Mouse (Mus musculus): ENCODE data around the gene Cd84.

DNA sequence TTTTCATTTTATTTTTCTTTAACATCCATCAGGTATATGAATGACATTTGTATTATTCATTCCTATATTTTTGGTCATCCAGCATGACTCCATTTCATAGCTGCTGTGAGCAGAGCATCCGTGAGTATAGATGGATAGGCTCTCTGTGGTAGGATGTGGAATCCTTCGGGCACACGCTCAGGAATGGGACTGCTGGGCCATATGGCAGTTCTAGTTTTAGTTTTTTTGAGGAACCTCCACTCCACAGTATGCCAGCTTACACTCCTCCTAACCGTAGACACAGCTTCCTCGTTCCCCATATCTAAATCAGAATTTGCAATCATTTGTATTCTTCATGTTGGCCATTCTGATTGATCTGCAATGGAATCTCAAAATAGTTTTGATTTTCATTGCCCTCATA, 83.3 kb downstream of the Cd84 start:
- TF ChIP-seq CTCF (IDR thresholded peaks at IDR 0.05; ENCODE audit: borderline replicate concordance, extremely low read depth, insufficient read depth, insufficient read length) (no peak), POLR2A (IDR thresholded peaks at IDR 0.05; ENCODE audit: borderline replicate concordance, extremely low read depth, insufficient read depth, insufficient read length, poor library complexity, severe bottlenecking) (no peak)

Measured in brain, embryonic 14.5 days (tissue).